Mouse (Mus musculus) thymus, adult 2 months (tissue): ENCODE measurements around the gene Drc1.

Experiments
- CTCF ChIP-seq: fragments of 200-500 bp; IDR thresholded peaks from 2 replicates; pipeline ENCODE4 v1.5.1; 2012; ENCODE audit warnings: mild to moderate bottlenecking, control low read depth, low read length, moderate library complexity, borderline replicate concordance; ENCODE audit not compliant: control insufficient read depth, poor library complexity, insufficient read depth; ENCODE audit errors: extremely low read depth
- POLR2A ChIP-seq: fragments of 200-500 bp; IDR thresholded peaks from 2 replicates; pipeline ENCODE4 v1.6.1; 2012; ENCODE audit warnings: mild to moderate bottlenecking, low read length, control low read depth, moderate library complexity; ENCODE audit not compliant: control insufficient read depth, poor library complexity, insufficient read depth; ENCODE audit errors: extremely low read depth

DNA sequence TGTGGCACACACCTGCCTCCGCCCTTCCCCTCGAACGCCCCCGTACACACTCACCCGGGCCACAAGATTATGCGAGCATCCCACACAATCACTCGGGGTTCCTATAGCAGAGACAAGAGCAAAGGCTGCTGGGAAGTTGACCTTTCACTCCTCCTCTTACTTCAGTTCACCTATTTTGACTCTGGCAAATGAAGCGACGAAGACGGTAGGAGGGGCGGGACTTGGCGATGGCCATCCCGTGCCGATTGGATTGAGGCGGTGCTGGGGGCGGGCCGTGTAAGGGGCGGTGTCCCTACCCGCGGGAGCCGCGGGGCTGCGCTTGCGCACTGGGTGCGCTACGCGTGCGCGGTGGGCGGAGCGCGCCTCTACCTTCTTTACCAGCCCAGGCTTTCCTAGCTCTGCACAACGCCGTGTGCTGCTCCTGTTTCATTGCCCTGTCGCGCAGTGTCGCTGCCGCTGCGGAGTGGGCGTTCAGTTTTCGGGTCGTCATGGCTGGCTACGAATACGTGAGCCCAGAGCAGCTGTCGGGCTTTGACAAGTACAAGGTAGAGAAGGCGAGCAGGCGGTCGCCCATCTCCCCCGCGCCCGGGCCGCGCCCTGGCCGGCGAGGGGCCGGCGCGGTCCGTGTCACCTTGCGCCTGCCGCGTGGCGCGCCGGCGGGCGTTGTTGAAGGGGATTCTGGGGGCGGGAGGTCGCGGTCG is 48.8 kb upstream of the Drc1 start, which contains the start of gene Selenoi:
- TF ChIP-seq CTCF = peak; percentile 46; the same call in 1 of the 2 replicates
- TF ChIP-seq POLR2A = peak; percentile 66
